Mouse (Mus musculus) CD8-positive naive resting alpha-beta T cell, adult 57 days (primary cell): ENCODE data around the gene Car10. TPM values are rescaled to one million over a fixed set of nuclear protein-coding genes. Genes with fewer than 3 reads are reported as not detected.

Source experiments
- total RNA-seq: library from RNA; stranded (reverse); gene quantifications from one replicate; pipeline ENCODE4 v1.2.4, GENCODE M21; 2023

Gene Car10
- total RNA-seq, result not detected

DNA sequence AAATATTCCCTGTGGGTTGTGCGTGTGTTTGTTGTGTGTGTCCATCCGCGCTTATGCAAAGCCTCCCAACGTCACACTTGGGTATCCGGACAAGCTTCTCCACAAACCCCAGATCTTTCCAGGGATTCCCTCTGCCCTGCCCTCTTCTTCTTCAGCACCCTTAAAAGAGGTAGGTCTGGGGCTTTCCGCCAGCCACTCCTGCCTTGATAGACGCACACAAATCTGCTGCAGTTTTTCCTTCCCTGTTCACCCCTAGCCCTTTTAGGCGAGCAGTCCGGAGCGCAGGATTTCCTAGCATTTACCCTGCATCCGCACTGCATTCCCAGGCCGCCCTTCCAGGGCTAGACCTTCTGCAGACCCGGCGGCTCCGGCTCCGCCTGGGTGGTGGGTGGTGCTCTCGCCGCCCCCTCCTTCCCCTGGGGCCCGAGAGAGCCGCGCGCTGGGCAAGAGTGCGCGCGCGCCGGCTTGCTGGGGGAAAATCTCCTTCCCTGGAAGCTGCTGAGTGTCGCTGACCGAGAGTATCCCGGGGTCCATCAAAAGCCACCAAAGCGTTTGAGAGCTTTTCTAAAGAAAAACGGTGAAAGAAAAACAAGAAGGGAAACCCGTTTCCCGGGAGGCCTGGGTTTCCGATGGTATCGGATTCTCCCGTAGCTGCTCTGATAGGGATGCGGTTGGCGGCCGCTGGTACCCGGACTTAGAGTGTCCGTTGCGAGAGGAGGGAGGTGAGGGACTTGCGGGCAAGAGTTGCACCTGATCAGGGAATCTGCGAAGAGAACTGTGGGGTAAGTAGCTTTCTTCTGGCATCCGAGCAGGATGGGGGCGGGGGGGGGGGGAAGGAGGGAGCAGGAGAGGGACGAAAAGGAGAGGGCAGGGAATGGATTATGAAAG is at the start of gene Car10:
Gene Car10 (plus strand): TSS at position 88 of the 888 bp plus-strand sequence.

